Mouse (Mus musculus) frontal cortex, postnatal 25 days (tissue): Measurements from ENCODE around the gene Irx4.

ENCODE experiments used
- DNase-seq, 2 experiments: peaks; one replicate each; pipeline ENCODE4 v3.0.0; 2022; ENCODE audit warnings: low spot score in 2 of 2

Irx4 gene

GRCm38 (mm10) chr13:73260354-73261035, at the start of gene Irx4:
Gene Irx4 (plus strand): TSS chr13:73260479.
- DNase-seq: no peak

- DNase-seq: no peak
These were observed 46.0 kb upstream of the Irx4 start for GRCm38 (mm10) chr13:73214301-73214700.

- no peak for DNase-seq
These were observed 23.8 kb upstream of the Irx4 start for GRCm38 (mm10) chr13:73236461-73236860.

- no peak for DNase-seq
These were observed 21.0 kb upstream of the Irx4 start for GRCm38 (mm10) chr13:73239191-73239746.

GRCm38 (mm10) chr13:73242556-73242955, 17.7 kb upstream of the Irx4 start:
- DNase-seq: no peak

- no peak for DNase-seq
These were observed 13.3 kb upstream of the Irx4 start for GRCm38 (mm10) chr13:73246961-73247360.

GRCm38 (mm10) chr13:73251222-73251621, 9.1 kb upstream of the Irx4 start:
- no peak for DNase-seq

GRCm38 (mm10) chr13:73252022-73252421, 8.3 kb upstream of the Irx4 start:
- no peak for DNase-seq

- no peak for DNase-seq
These were observed 1.9 kb upstream of the Irx4 start for GRCm38 (mm10) chr13:73258415-73258814.

- no peak for DNase-seq
These were observed 514 bp upstream of the Irx4 start for GRCm38 (mm10) chr13:73259577-73260353.

GRCm38 (mm10) chr13:73261036-73261730, 904 bp downstream of the Irx4 start:
- no peak for DNase-seq

GRCm38 (mm10) chr13:73261881-73262280, 1.6 kb downstream of the Irx4 start:
- DNase-seq: no peak

GRCm38 (mm10) chr13:73262336-73263127, 2.3 kb downstream of the Irx4 start:
- DNase-seq: no peak

GRCm38 (mm10) chr13:73263128-73263971, 3.1 kb downstream of the Irx4 start:
- no peak for DNase-seq

GRCm38 (mm10) chr13:73264166-73264735, 4.0 kb downstream of the Irx4 start:
- no peak for DNase-seq

- no peak for DNase-seq
These were observed 4.6 kb downstream of the Irx4 start for GRCm38 (mm10) chr13:73264831-73265230.

GRCm38 (mm10) chr13:73265442-73265841, 5.2 kb downstream of the Irx4 start:
- no peak for DNase-seq

GRCm38 (mm10) chr13:73267551-73267950, 7.3 kb downstream of the Irx4 start:
- no peak for DNase-seq

GRCm38 (mm10) chr13:73268702-73269101, 8.4 kb downstream of the Irx4 start:
- no peak for DNase-seq

GRCm38 (mm10) chr13:73269251-73269650, 9.0 kb downstream of the Irx4 start:
- DNase-seq: no peak
